Comparison of ENCODE assay signal across 8 mouse cellular contexts in genomic region chr17:65884061-65884669, GRCm38 (mm10). TPM values are rescaled to one million over a fixed set of nuclear protein-coding genes. Genes with fewer than 3 reads are reported as not detected.
DNase-seq lines count a peak whose midpoint lies in the region; ATAC-seq and TF ChIP-seq lines count a peak whose summit lies in the region.

No protein-coding gene starts in this region.

- no peaks in the 10 kb centered on the region for H3K9me3 ChIP-seq in kidney, embryonic 15.5 days (replicated peaks)

- no peak for TF ChIP-seq CTCF in gastrocnemius, adult 2 months (IDR thresholded peaks at IDR 0.05)

- intact Hi-C loops in gastrocnemius, adult 2 months (cut with DNase I): loop anchor here (5.0 kb wide), 1 partner anchor 218 kb away; the partner anchor contains the start of gene Ndufv2

- no peaks in the 10 kb centered on the region for H3K36me3 ChIP-seq in kidney, embryonic 15.5 days

- H3K4me2 ChIP-seq in kidney, embryonic 15.5 days: peak overlapping the region; percentile 95

- H3K27ac ChIP-seq in gastrocnemius, adult 2 months: peak overlapping the region; percentile 99
- H3K27ac ChIP-seq in kidney, embryonic 15.5 days: peak overlapping the region; percentile 100

- H3K4me1 ChIP-seq in kidney, embryonic 15.5 days: peaks cover 38% of the 10 kb centered on the region

- DNase-seq in adrenal gland, postnatal 25 days: peak; percentile 64
- no peak for DNase-seq in adrenal gland, postnatal 10 days
- DNase-seq in right cerebral cortex, postnatal 10 days (ENCODE audit: low spot score in 2 of 2): peak; percentile 59 to 61
- DNase-seq in right cerebral cortex, postnatal 4 days: no peak
- DNase-seq in gastrocnemius, adult 2 months: no peak
- peak; percentile 43 for DNase-seq in lung, postnatal 36 days
- peak; percentile 69 to 70 for DNase-seq in spleen, postnatal 10 days (ENCODE audit: low spot score in 2 of 2)

- peak overlapping the region; percentile 76 for H3K4me3 ChIP-seq in gastrocnemius, adult 2 months
- H3K4me3 ChIP-seq in kidney, embryonic 15.5 days (replicated peaks): peak overlapping the region; percentile 89

- H3K9ac ChIP-seq in kidney, embryonic 15.5 days: peak overlapping the region; percentile 70

- peak; percentile 31 for ATAC-seq in kidney, embryonic 15.5 days (replicated peaks; ENCODE audit: low FRiP score)

- under 1% methylated on average over 56 of the region's 56 CpGs for WGBS in kidney, embryonic 15.5 days

- no peaks in the 10 kb centered on the region for H3K27me3 ChIP-seq in kidney, embryonic 15.5 days

RNA-seq across cellular contexts. Expression of gene Ralbp1, which starts 1.4 kb away (rescaled TPM):
- 48.4 and 56.4 TPM in 2 replicates for total RNA-seq in adrenal gland, postnatal 25 days (2021)
- total RNA-seq in adrenal gland, postnatal 10 days (2021): 10 to 100 TPM; 32.4 to 37.4 TPM
- 10 to 100 TPM; 21.6 to 23.8 TPM for total RNA-seq in gastrocnemius, adult 2 months (2021)
- polyA plus RNA-seq in kidney, embryonic 15.5 days (2015; fragmentation: Nextera tagmentation; extraction: Ambion mirVana): 66.0 and 70.2 TPM in 2 replicates

Comparison
In these comparisons a context has a peak if more than half of its experiments do, and no peak if none do; other contexts are left out.
1. DNase-seq: peak in adrenal gland, postnatal 25 days (single experiment), right cerebral cortex, postnatal 10 days (2 of 2), lung, postnatal 36 days (single experiment) and spleen, postnatal 10 days (2 of 2); none in adrenal gland, postnatal 10 days (single experiment), right cerebral cortex, postnatal 4 days (single experiment) and gastrocnemius, adult 2 months (single experiment).